ENCODE assay signal across 25 mouse cellular contexts in the genomic region with DNA sequence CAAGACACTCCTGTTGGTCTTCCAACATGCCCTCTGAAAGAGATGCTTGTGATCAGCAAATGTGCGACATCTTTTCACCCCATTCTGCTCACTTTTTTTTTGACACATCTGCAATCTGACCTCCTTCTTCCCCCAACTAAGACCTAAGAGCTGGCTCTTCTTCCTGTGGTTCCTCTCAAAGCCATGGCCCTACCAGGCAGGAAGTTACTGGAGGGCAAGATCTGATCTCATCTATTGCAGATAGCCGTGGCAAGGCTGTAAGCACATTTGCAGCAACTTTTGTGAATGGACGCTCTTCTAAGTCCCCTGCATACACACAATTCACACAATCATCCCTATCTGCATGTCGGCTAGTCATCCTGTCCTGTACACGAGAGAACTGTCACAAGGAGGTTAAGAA.
DNase-seq lines count a peak whose midpoint lies in the region; ATAC-seq and TF ChIP-seq lines count a peak whose summit lies in the region.
"Had no signal": no experiment of that assay in that cellular context is flagged by ENCODE, and none has a peak within 500 bp of the region (broad histone marks: within the 10 kb centered on the region; RNA-seq: fewer than 3 reads in every experiment).

No protein-coding gene starts in this region.

- ATAC-seq in hindbrain, embryonic 13.5 days (ENCODE audit: low FRiP score), result no peak
- ATAC-seq: activated CD4-positive, CD25-positive, alpha-beta regulatory T cell, adult 4 months; forebrain, embryonic 13.5 days; forebrain, embryonic 16.5 days; intestine, embryonic 15.5 days had no signal

- no peak overlapping the region for H3K4me2 ChIP-seq in hindbrain, embryonic 13.5 days
- H3K4me2 ChIP-seq: forebrain, embryonic 13.5 days; heart, embryonic 12.5 days; heart, embryonic 15.5 days; hindbrain, embryonic 15.5 days; intestine, embryonic 15.5 days had no signal

- H3K36me3 ChIP-seq in macrophage (ENCODE audit: inconsistent target), result peaks cover 68% of the 10 kb centered on the region
- H3K36me3 ChIP-seq in hindbrain, embryonic 13.5 days, result no peaks in the 10 kb centered on the region
- H3K36me3 ChIP-seq: forebrain, embryonic 10.5 days; heart, embryonic 12.5 days; heart, embryonic 15.5 days; hindbrain, embryonic 15.5 days; intestine, embryonic 15.5 days had no signal

- no peaks in the 10 kb centered on the region for H3K27me3 ChIP-seq in hindbrain, embryonic 13.5 days
- H3K27me3 ChIP-seq: forebrain, embryonic 13.5 days; heart, embryonic 12.5 days; heart, embryonic 15.5 days; hindbrain, embryonic 15.5 days; intestine, embryonic 15.5 days had no signal

- no peak overlapping the region for H3K9ac ChIP-seq in hindbrain, embryonic 13.5 days
- H3K9ac ChIP-seq: forebrain, embryonic 13.5 days; heart, embryonic 12.5 days; heart, embryonic 15.5 days; hindbrain, embryonic 15.5 days; intestine, embryonic 15.5 days had no signal

- no peak overlapping the region for H3K4me3 ChIP-seq in bone marrow macrophage, adult 2 months (ENCODE audit: insufficient read depth, low read length)
- H3K4me3 ChIP-seq in macrophage (ENCODE audit: inconsistent target), result no peak overlapping the region
- H3K4me3 ChIP-seq in hindbrain, embryonic 13.5 days, result no peak overlapping the region
- H3K4me3 ChIP-seq: forebrain, embryonic 10.5 days; forebrain, embryonic 13.5 days; heart, embryonic 12.5 days; heart, embryonic 15.5 days; hindbrain, embryonic 15.5 days; intestine, embryonic 15.5 days had no signal

- 32% methylated on average over 5 of the region's 5 CpGs for WGBS in macrophage (ENCODE audit: missing documents)
- 87% methylated on average over 5 of the region's 5 CpGs for WGBS in hindbrain, embryonic 13.5 days

- peaks cover 33% of the 10 kb centered on the region for H3K4me1 ChIP-seq in bone marrow macrophage, adult 2 months (ENCODE audit: control insufficient read depth, insufficient read depth, low read length)
- no peaks in the 10 kb centered on the region for H3K4me1 ChIP-seq in hindbrain, embryonic 13.5 days (replicated peaks)
- H3K4me1 ChIP-seq: forebrain, embryonic 10.5 days; forebrain, embryonic 13.5 days; heart, embryonic 15.5 days; hindbrain, embryonic 15.5 days; intestine, embryonic 15.5 days had no signal

- H3K79me2 ChIP-seq in macrophage (ENCODE audit: inconsistent target), result no peaks in the 10 kb centered on the region

- TF ChIP-seq CTCF in bone marrow macrophage, adult 2 months (IDR thresholded peaks at IDR 0.05; ENCODE audit: low read depth, low read length), result no peak

- DNase-seq in 416B (ENCODE audit: low read depth), result peak; percentile 76
- no peak for DNase-seq in kidney, postnatal 10 days
- DNase-seq in adrenal gland, postnatal 4 days (ENCODE audit: low spot score in 2 of 2), result no peak
- DNase-seq: adrenal gland, adult 8-10 months; adrenal gland, postnatal 25 days; cerebellum, adult 11-12 months; cerebellum, adult 8-10 months; cerebellum, postnatal 10 days; cerebellum, postnatal 36 days; gastrocnemius, postnatal 10 days; gastrocnemius, postnatal 36 days; heart, postnatal 10 days; heart, postnatal 4 days; kidney, adult 11 months had no signal

- H3K9me3 ChIP-seq in hindbrain, embryonic 13.5 days, result no peaks in the 10 kb centered on the region
- H3K9me3 ChIP-seq: forebrain, embryonic 10.5 days; forebrain, embryonic 13.5 days; heart, embryonic 12.5 days; heart, embryonic 15.5 days; hindbrain, embryonic 15.5 days; intestine, embryonic 15.5 days had no signal

- peak overlapping the region; percentile 24; the same call in 1 of the 2 replicates for H3K27ac ChIP-seq in bone marrow macrophage, adult 2 months (ENCODE audit: insufficient read depth, low read depth, low read length)
- H3K27ac ChIP-seq in macrophage, result peak overlapping the region; percentile 35; the same call in 1 of the 2 replicates
- no peak overlapping the region for H3K27ac ChIP-seq in hindbrain, embryonic 13.5 days
- H3K27ac ChIP-seq: forebrain, embryonic 10.5 days; forebrain, embryonic 13.5 days; heart, embryonic 15.5 days; hindbrain, embryonic 15.5 days; intestine, embryonic 15.5 days had no signal

- TF ChIP-seq POLR2A in bone marrow macrophage, adult 2 months (IDR thresholded peaks at IDR 0.05; ENCODE audit: borderline replicate concordance, low read depth, low read length), result no peak
